Mouse (Mus musculus) hindbrain, postnatal 0 days (tissue): ENCODE measurements around the gene Gm21887. TPM values are rescaled to one million over a fixed set of nuclear protein-coding genes. Genes with fewer than 3 reads are reported as not detected.
"Not testable (repeated sequence)": the region's sequence is repeated elsewhere in the genome, so short reads cannot be mapped to it uniquely, and the experiment has no call there.

ENCODE experiments used
- ATAC-seq: fragments of 200-750 bp; cut with Nextera tagmentation; 2 replicates; pipeline ENCODE4 v1.8.0; 2017; ENCODE audit warnings: mild to moderate bottlenecking, moderate TSS enrichment, moderate library complexity
- DNase-seq: peaks from one replicate; pipeline ENCODE4 v3.0.0-alpha.2; 2015; ENCODE audit warnings: low spot score
- H3K27ac ChIP-seq: fragments of 300-500 bp; sonication (generic); 2 replicates; pipeline ENCODE4 v1.5.1; 2014; ENCODE audit warnings: mild to moderate bottlenecking
- H3K27me3 ChIP-seq: fragments of 300-500 bp; sonication (generic); 2 replicates; pipeline ENCODE4 v1.6.1; 2014; ENCODE audit warnings: low read length, mixed read lengths; ENCODE audit not compliant: insufficient read depth
- H3K36me3 ChIP-seq: fragments of 300-500 bp; sonication (generic); 2 replicates; pipeline ENCODE4 v1.6.1; 2014; ENCODE audit warnings: low read length, mixed read lengths; ENCODE audit not compliant: insufficient read depth
- H3K4me1 ChIP-seq: fragments of 300-500 bp; sonication (generic); 2 replicates; pipeline ENCODE4 v1.6.1; 2014; ENCODE audit warnings: antibody characterized with exemption, low read length, mixed read lengths; ENCODE audit not compliant: insufficient read depth
- H3K4me2 ChIP-seq: fragments of 300-500 bp; sonication (generic); 2 replicates; pipeline ENCODE4 v1.6.1; 2014; ENCODE audit warnings: low read depth, mild to moderate bottlenecking, low read length, moderate library complexity, mixed read lengths
- H3K4me3 ChIP-seq: fragments of 300-500 bp; sonication (generic); 2 replicates; pipeline ENCODE4 v1.5.1; 2014; ENCODE audit warnings: low read length
- H3K9ac ChIP-seq: fragments of 300-500 bp; sonication (generic); replicated peaks from 2 replicates; pipeline ENCODE4 v1.6.1; 2014; ENCODE audit warnings: mild to moderate bottlenecking, low read length, moderate library complexity, mixed read lengths
- H3K9me3 ChIP-seq: fragments of 300-500 bp; sonication (generic); 2 replicates; pipeline ENCODE4 v1.6.1; 2016; ENCODE audit warnings: low read length, mixed read lengths
- CTCF ChIP-seq: IDR thresholded peaks from 2 replicates; pipeline ENCODE4 v1.5.1; 2016; ENCODE audit warnings: antibody characterized with exemption, control low read depth, low read depth
- WGBS: fragments of 180-500 bp; shearing (Covaris S2); extraction: QIAGEN DNeasy Blood & Tissue Kit; methylation state at CpG from one replicate; pipeline ENCODE4 v1.1.7; 2014; 5-methylcytosine and 5-hydroxymethylcytosine counted together
- polyA plus RNA-seq: library from polyadenylated mRNA; unstranded; fragments of >200 nt; fragmentation: Nextera tagmentation; extraction: Ambion mirVana; gene quantifications from 2 replicates; pipeline ENCODE4 v1.2.1, GENCODE M21; 2015
- total RNA-seq: library from RNA; depleted of rRNA; stranded (reverse); fragments of >200 nt; gene quantifications from 2 replicates; pipeline ENCODE4 v1.2.3, GENCODE M21; 2014; rRNA removed

Gm21887 gene
- total RNA-seq (8.3 and 87.1 TPM in 2 replicates), polyA plus RNA-seq (194 and 245 TPM in 2 replicates)

DNA sequence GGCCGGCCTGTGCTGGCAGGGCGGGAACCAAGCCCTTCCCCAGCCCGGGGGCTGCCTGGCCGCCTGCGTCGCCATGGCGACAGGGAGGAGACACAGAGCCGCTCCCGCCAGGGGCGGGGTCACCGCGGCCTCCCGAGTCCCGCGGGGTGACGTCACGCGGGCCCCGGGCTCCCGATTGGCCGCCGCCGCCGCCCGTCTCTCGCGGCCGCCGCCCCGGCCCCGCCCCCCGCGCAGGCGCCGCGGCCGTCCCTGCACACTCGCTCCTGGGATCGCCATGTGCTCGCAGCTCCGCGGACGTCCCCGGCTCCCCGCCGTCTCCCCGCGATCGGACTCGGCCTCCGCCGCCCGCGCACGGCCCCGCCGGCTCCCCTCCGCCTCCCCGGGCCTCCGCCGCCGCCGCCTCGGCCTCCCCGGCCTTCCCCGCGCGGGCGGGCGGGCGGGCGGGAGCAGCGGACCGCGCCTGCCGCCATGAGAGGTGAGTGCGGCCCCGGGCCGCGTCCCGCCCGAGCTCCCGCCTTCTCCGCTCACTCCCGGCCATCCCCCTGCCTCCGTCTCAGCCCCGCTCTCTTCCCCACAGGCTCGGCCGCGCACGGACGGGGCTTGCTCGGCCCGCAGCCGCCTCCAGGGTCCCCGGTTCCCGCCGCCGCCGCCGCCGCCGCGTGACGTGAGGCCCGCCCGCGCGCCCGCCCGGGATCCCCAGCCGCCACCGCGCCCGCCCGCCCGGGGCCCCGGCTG, at the start of gene Gm21887:
Gene Gm21887 (plus strand): TSS at position 644 of the 735 bp plus-strand sequence.
- H3K4me1 ChIP-seq, H3K27me3 ChIP-seq, H3K36me3 ChIP-seq: not testable (repeated sequence)
- H3K9me3 ChIP-seq: peaks cover 13% of the 10 kb centered on the region
- 69% methylated on average over 115 of the region's 118 CpGs for WGBS
- ATAC-seq (peak; percentile 89), DNase-seq (peak; percentile 98)
- peak within 1 kb of the TSS; percentile 19; the same call in 1 of the 2 replicates for H3K4me2 ChIP-seq
- H3K4me3 ChIP-seq: peak within 1 kb of the TSS; percentile 58
- peak within 1 kb of the TSS; percentile 84 for H3K9ac ChIP-seq
- H3K27ac ChIP-seq: peak within 1 kb of the TSS; percentile 83

DNA sequence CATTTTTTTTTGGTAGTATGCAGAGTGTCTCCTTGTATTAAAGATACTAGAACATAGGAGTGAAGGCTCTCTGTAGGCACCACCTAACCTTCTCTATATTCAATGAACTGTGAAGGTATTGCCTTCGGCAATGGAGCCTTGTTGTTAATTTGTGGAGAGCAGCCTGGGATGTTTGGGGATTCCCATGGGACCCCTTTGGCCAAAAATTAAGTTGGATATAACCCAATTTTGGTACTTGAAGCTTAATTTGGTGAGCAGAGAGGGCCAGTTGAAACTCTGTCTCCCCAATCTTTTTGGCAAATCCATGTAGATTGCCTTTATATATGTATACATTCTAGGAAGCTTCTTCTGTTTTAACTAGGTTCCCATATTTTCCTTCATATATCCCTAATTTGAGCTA, 40.1 kb upstream of the Gm21887 start:
- H3K4me3 ChIP-seq: no peak overlapping the region
- H3K36me3 ChIP-seq: no peaks in the 10 kb centered on the region
- 82% methylated on average over 1 of the region's 1 CpGs for WGBS
- H3K4me2 ChIP-seq: no peak overlapping the region
- H3K9ac ChIP-seq: no peak overlapping the region
- no peak for TF ChIP-seq CTCF
- ATAC-seq (no peak), DNase-seq (no peak)
- no peak overlapping the region for H3K27ac ChIP-seq
- no peaks in the 10 kb centered on the region for H3K4me1 ChIP-seq
- H3K9me3 ChIP-seq: no peaks in the 10 kb centered on the region
- H3K27me3 ChIP-seq: no peaks in the 10 kb centered on the region

DNA sequence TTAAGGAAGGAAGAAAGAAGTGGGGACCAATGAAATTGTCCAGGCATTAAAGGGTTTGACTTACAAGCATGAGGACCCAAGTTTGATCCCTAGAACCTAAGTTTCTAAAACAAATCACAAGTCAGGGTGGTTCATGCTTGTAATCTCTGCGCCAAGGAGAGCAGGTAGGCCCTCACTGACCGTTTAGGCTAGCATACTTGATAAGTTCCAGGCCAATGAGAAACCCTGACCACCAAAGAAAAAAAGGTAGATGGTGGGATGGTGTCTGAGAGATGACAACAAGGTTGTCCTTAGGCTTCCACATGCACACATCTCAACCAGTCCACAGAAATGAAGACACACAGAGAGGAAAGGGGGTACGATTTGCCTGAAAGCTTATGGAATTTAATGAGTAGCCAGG, 39.7 kb upstream of the Gm21887 start:
- not testable (repeated sequence) for H3K27me3 ChIP-seq, H3K4me3 ChIP-seq, H3K4me2 ChIP-seq, ATAC-seq, H3K4me1 ChIP-seq, H3K27ac ChIP-seq, H3K9ac ChIP-seq, H3K36me3 ChIP-seq, H3K9me3 ChIP-seq
- WGBS: 84% methylated on average over 3 of the region's 3 CpGs
- DNase-seq: peak; percentile 3

DNA sequence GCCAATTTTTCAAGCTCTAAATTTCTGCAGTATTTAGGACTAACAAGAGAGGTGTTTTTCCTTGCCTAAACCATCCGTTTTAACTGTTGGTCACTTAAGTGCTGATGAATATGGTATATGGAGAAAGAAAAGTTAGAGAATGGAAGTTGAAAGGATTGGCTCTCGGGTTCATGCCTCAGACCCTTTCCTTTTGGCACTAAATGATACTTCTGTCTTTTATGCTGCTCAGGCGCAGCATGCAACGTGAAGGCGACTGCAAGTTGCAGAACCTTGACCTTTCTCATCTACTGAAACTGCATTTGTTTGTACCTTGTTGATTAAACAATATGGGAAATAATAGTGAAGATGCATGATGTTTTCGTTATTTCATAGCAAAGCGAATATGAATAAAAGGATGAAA, 38.9 kb upstream of the Gm21887 start:
- not testable (repeated sequence) for ATAC-seq, H3K9ac ChIP-seq, H3K36me3 ChIP-seq, H3K27ac ChIP-seq, H3K27me3 ChIP-seq, H3K4me3 ChIP-seq, H3K4me2 ChIP-seq, DNase-seq, H3K4me1 ChIP-seq, H3K9me3 ChIP-seq
- WGBS: 87% methylated on average over 7 of the region's 7 CpGs

DNA sequence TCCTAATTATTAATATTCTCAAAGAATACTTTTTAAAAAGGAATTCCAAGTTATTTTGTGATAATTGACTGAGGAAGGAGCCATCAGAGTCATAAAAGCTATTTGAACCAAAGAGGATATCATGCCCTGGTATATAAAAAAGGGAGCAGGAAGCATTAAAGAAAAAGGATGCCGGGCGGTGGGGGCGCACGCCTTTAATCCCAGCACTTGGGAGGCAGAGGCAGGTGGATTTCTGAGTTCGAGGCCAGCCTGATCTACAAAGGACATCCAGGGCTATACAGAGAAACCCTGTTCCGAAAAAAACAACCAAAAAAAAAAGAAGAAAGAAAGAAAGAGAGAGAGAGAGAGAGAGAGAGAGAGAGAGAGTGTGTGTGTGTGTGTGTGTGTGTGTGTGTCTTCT, 37.9 kb upstream of the Gm21887 start:
- 89% methylated on average over 6 of the region's 6 CpGs for WGBS
- not testable (repeated sequence) for H3K27ac ChIP-seq

DNA sequence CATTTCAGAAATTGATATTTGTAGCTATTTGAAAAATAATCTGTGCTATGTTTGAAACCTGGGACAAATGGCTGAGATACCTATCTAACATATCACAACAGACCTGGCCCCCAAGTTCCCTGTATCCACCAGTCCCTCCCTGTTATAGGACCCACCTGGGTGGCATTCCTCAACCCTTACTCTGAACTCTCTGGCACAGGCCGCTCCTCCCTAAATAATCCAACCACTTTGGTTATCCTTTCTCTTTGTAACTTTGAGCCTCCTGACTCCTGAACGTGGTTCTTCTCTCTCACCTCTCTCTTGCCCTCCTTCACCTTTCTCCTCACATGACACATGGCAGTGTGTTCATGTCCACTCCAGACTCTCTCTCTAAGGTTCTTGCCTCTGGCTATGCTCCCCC, 37.3 kb upstream of the Gm21887 start:
- H3K27me3 ChIP-seq, H3K9ac ChIP-seq, ATAC-seq, H3K4me1 ChIP-seq, H3K27ac ChIP-seq, DNase-seq, H3K9me3 ChIP-seq, H3K4me3 ChIP-seq, H3K36me3 ChIP-seq, H3K4me2 ChIP-seq: not testable (repeated sequence)
- 83% methylated on average over 2 of the region's 2 CpGs for WGBS

More for the DNA sequence above, 37.9 kb upstream of the Gm21887 start:
- H3K4me3 ChIP-seq, H3K27me3 ChIP-seq, H3K36me3 ChIP-seq, ATAC-seq, DNase-seq, H3K4me2 ChIP-seq, H3K4me1 ChIP-seq, H3K9ac ChIP-seq, H3K9me3 ChIP-seq: not testable (repeated sequence)

DNA sequence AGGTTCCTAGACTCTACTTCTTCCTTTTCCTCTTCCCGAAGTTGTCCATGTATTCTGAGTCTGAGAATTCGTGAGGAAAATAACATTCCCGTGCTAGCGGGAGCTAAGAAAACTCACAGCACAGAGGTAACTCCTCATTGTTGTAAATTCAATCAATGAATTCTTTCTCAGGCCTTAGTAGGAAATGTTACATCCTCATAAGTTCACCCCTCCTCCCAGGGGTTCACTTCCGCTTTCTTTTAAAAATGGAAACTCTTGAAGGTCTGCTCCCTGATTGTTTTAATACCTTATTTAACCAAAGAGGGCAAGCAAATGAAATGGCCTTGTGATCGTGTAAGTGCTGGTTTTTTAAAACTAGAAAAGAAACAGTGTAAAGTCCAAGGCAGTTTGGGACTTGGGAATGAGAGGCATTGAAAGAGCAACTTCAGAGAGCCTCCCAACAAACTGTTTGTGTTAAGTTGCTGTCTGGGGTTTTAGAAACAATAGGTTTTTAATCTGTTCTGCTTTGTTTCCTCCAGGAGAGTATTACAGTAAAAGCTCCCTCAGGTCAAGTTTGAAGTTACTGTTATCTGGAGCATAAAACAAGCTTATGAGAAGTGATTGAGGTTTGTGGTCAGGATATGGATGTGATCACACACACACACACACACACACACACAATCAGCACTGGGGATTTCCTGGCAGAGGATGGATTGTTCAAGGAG, 36.5 kb upstream of the Gm21887 start:
- H3K4me2 ChIP-seq, H3K27ac ChIP-seq, ATAC-seq, H3K27me3 ChIP-seq, H3K9ac ChIP-seq, H3K4me3 ChIP-seq, H3K36me3 ChIP-seq, H3K4me1 ChIP-seq, H3K9me3 ChIP-seq: not testable (repeated sequence)
- WGBS: 73% methylated on average over 6 of the region's 6 CpGs
- peak; percentile 28 for DNase-seq

DNA sequence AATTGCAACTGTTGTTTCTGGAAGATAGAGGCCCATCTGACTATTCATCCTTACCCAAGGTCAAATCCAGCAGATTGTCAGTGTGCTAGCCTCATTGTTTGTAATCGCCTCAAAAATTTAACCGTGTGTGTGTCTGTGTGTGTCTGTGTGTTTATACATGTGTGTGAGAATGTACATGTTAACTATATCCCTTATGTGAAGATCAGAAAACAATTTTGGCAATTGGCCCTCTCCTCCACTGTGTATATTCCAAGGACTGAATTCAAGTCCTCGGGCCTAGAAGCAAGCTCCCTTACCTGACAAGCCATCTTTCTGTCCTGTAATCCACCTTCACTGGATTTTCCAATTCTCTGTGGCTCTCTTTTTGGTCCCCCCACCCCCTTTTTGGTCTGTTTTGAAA, 35.7 kb upstream of the Gm21887 start:
- not testable (repeated sequence) for H3K9ac ChIP-seq, H3K36me3 ChIP-seq, H3K4me1 ChIP-seq, H3K9me3 ChIP-seq, H3K27me3 ChIP-seq, H3K4me2 ChIP-seq, H3K27ac ChIP-seq, H3K4me3 ChIP-seq, ATAC-seq
- peak; percentile 15 for DNase-seq
- 77% methylated on average over 3 of the region's 3 CpGs for WGBS

DNA sequence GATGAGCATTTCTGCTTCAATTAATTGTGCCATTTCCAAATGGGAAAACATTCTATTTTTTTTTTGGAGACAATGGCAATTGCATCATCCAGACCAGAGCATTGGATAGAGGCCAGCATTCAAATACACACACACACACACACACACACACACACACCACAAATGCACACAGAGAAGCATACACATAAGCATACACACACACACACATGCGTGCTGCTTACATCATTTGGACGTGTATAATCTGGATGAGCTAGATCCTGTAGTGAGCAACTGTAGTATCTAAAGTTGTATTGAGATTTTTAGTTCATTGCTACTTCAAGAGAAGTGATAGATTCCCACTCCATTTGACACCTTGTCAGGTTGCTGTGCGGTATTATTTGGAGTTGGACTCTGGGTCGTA, 35.0 kb upstream of the Gm21887 start:
- H3K9ac ChIP-seq, H3K27ac ChIP-seq, H3K4me3 ChIP-seq, H3K36me3 ChIP-seq, ATAC-seq, H3K27me3 ChIP-seq, H3K9me3 ChIP-seq, H3K4me1 ChIP-seq, H3K4me2 ChIP-seq: not testable (repeated sequence)
- DNase-seq: peak; percentile 5
- 70% methylated on average over 4 of the region's 4 CpGs for WGBS

DNA sequence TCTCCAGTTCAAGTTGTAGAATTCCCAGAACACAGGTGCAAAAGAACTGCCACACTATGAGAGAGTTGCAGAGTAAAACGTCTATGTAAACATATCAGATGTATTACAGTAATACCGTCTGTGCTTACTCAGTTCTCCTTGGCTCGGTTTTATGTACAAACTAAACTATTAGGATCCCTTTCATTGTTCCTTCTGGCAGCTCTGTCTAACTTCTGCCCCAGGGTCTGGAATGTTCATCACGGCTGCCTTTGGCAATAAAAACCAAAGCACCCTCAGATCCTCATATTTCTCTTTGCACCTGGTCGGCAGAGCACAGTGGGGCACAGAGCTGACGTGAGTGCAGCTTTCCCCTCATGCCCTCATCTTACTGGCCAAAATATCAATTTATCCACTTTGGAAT, 34.5 kb upstream of the Gm21887 start:
- H3K4me3 ChIP-seq, H3K9ac ChIP-seq, H3K4me1 ChIP-seq, H3K9me3 ChIP-seq, H3K27me3 ChIP-seq, H3K4me2 ChIP-seq, H3K27ac ChIP-seq, H3K36me3 ChIP-seq, ATAC-seq: not testable (repeated sequence)
- DNase-seq: peak; percentile 2
- 63% methylated on average over 6 of the region's 6 CpGs for WGBS
